Mouse (Mus musculus): ENCODE measurements at regions not wholly inside any gene's neighbourhood (a gene's known extent, or its start where the extent isn't known, plus 50 kb on each side); places are given as distances from the start of the nearest gene placed in this dataset.
A peak's percentile ranks its signal among the peaks of the same experiment; 100 is the strongest.

GRCm38 (mm10) chr10:96330639-96331487 is 194.5 kb downstream of the Gm5426 start:
- DNase-seq = no peak

DNA sequence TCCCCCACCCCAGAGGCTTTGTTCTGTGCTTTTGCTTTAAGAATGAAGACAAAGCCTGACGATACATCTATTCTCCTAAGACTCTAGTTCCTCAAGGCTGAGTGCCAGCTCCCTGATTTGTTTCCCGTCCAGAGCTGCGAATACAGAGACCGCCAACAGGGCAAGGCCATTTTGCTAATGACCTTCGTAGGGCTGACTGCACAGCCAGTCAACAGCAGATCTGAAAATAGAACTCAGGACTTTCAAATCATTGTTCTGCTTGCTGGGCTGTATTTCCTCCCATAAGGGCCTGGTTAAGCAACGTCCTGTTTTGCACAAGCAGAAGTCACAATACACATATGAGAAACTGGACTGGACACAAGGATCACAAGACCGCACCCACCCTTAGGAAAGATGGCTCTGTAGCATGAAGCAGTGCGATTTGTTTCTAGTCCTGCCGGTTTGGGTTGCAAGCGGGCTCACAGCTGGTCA is 196.4 kb downstream of the Gm5426 start:
- DNase-seq = peak; percentile 15

GRCm38 (mm10) chr10:96333224-96333623 is 196.8 kb downstream of the Gm5426 start:
- DNase-seq = no peak

GRCm38 (mm10) chr10:96336271-96336670 is 199.9 kb downstream of the Gm5426 start:
- no peak for DNase-seq

- no peak for DNase-seq
Observed at GRCm38 (mm10) chr10:96337088-96337666, 200.8 kb downstream of the Gm5426 start.

DNA sequence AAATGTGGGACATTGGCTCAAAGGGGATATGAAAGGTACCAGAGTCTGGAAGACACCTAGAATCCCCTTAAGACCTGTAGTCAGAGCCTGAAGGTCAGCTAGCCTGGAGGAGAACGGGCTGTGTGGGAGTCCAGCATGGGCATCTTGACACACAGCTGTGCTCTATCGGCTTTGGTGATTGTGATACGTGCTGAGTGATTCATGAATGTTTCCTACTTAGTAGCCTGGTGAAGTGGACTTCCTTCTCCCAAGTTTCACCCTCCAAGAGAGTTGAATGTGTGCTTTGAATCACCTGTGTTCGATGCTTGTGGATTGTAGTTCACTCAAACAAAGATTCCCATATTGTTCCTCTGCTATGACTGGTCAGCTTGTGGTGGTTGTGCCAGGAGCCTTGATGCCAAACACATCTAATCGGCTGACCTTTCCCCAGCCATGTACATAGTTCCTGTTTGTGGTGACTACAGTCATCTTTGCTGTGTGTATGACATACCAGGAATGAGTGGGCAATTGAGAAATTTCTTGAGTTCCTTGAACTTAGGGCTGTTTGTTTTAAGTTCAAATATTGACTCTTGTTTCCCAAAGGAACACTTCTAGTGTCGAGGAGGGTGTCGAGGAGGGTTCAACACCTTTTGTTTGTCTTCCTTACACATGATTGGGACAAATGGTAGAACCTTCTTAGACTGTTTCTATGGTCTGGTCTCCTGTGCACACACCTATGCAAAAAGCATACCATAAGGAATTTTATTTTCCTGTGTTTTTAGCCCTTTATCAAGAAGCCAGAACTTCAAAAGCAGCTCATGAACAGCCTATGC is 201.6 kb downstream of the Gm5426 start:
- DNase-seq = no peak

GRCm38 (mm10) chr10:96338609-96338978 is 202.2 kb downstream of the Gm5426 start:
- no peak for DNase-seq

GRCm38 (mm10) chr10:96342476-96342875 is 206.1 kb downstream of the Gm5426 start:
- no peak for DNase-seq

DNA sequence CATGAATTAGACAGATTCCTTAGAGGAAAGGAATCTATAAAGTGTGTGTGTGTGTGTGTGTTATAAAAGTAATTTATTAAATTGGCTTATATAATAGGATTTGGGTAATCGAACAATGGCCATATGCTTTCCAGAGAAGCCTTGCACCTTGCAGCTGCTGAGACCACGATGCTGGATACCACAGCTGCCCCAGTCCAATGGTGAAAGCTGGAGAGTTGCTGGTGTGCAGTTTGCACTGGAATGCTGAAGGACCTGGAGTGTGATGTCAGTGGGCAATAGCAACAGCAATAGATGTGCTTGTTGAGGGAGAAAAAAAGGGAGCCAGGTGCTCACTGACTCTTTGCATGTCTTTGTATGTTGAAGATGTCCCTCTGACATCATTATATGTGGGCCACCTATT is 207.3 kb downstream of the Gm5426 start:
- no peak for DNase-seq

DNA sequence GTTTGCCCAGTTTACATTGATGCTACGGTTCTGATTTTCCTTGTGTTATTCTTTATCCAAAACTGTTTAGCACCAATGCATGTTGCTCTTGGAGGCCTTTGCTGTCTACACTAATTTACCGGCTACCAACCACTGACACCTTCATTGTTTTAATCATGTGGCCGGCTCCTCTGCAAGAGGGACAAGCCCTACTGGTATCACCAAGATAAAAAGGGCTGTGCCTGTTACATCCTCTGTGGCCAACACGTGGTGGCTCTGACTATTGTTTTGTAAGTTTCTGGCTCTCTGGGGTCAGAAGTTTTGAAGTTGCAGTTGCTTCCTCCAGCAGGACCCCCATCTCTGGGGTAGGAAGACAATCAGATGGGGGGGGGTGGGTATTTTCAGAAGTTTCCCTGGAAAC is 214.3 kb downstream of the Gm5426 start:
- no peak for DNase-seq

DNA sequence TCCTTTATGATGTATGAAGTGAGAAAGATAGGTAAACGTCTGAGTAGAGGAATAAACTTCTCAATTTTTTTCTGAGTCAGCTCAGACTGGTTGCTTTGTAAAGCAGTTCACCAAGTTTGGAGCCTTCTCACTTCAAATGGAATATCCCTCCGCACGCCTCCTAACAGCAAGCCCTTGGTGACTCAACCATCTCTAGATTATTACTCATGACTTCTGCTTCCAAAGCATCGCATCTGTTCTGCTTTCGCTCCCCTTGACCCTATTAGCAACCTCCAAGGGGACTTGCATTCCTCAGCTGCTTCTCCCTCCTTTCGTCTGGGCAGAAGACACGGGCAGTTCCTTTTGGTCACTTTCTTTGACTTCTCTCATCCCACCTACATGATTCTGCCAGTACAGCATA is 214.9 kb downstream of the Gm5426 start:
- DNase-seq = no peak

- DNase-seq = no peak
Observed at GRCm38 (mm10) chr10:96356980-96357624, 220.7 kb downstream of the Gm5426 start.

- DNase-seq = no peak
Observed at GRCm38 (mm10) chr10:96357632-96358031, 221.2 kb downstream of the Gm5426 start.

- no peak for DNase-seq
Observed at GRCm38 (mm10) chr10:96358984-96359383, 222.6 kb downstream of the Gm5426 start.

GRCm38 (mm10) chr10:96362211-96362610 is 225.8 kb downstream of the Gm5426 start:
- DNase-seq = no peak

DNA sequence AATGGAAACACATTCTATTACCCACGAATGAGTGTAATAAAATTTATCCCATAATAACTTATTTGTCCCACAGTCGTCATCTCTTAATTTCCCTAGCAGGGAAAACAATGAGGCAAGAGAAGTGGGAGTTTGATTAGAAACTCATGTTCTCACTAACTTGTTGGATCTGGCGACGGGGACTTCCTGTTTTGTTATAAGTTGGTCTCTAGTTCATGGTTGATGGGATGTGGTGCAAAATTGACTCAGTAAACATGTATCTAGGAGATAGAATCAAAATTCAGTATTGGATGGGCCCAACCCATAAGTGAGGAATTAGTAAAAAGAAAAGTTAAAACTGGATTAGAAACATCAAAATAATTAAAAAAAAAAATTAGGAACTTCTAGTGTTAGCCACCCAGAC is 227.5 kb downstream of the Gm5426 start:
- no peak for DNase-seq

- DNase-seq = no peak
Observed at GRCm38 (mm10) chr10:96365101-96365500, 228.7 kb downstream of the Gm5426 start.

DNA sequence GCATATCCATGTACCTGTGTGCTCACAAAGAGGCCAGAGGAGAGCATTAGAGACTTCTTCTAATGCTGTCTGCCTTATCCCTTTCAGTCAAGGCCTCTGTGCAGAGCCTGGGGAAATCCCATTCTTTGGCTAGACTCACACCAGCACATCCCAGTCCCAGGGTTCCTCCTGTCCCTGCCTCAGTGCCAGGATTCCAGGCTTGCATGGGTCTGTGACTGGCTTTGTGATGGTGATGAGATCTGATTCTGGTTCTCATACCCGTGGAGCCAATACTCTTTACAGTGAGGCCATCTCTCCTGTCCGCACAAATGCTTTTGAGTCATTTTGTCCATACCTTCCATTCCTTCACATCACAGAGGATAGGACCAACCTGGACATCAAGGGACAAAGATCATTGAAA is 230.5 kb downstream of the Gm5426 start:
- DNase-seq = no peak

DNA sequence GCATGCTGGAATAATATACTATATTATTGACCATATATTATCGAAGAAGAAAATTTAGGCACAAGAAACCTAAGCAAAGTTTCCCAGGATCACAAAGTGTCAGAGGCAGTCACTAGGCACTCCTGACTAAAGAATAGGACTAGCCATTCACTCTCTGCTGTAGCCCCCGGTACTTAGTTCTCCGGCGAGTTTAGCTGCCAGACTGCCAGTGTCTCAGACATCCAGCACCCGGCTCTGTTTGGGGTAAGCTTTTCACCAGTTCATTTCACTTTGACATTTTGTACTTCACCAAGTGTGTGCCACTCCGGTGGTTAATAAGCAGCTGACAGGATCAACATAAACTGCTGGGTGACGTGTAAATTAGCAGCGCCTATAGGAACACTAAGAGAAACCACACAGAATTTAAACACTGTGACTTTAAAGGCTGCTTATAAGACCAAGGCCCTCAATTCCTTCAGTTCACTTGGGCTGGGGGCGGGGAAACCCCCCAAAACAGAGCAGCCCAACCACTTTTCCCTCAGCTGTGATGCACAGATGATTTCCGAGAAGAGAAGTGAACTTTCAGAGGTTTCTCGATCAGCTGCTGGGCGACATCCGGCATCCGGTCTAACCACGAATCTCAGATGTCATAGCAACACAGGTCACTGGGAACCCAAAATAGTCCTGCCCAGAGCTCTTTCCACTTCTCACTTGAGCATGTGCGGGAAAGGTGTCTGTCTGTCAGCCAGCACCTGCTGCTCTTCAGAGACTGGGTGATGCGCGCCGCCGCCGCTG is 234.3 kb downstream of the Gm5426 start:
- DNase-seq = no peak

- DNase-seq = peak; percentile 31
Observed at GRCm38 (mm10) chr10:96371321-96371653, 234.9 kb downstream of the Gm5426 start.

DNA sequence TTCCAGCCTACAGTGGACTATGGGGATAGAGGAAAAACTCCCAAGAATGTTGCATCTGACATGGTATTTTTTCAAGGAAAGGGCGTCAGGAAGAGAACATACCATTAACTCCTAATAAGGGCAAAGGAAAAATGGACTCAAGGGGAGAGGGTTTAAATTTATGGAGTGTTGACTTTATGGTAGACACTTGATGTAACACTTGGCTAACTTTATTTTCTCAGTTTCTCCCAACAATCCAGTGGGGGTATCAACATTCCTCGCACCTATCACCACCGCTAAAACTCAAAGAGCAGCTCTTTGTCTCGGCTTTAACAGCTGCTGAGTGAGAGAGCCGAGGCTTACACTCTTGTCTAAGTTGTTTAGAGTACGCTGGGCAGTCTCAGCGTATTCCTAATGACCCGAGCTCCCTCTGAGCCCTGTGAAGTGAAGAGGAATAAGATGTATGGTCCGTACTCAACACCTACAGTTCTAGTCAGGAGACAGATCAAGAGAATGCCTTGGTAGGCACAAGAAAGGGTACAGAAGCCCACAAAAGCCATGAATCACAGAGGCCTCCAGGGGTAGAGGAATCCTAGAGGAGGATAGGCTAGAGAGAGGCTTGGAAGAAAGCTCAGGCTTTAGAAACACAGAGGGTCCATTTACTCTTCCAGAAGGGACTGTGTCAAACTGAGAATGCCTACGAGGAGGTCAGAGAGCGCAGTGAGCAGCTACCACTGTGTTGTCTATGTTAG is 236.4 kb downstream of the Gm5426 start:
- no peak for DNase-seq

- no peak for DNase-seq
Observed at GRCm38 (mm10) chr10:96373481-96373880, 237.1 kb downstream of the Gm5426 start.

Measured in right cerebral cortex, postnatal 25 days (tissue).